24 mouse cellular contexts compared by ENCODE assay signal in the genomic region with DNA sequence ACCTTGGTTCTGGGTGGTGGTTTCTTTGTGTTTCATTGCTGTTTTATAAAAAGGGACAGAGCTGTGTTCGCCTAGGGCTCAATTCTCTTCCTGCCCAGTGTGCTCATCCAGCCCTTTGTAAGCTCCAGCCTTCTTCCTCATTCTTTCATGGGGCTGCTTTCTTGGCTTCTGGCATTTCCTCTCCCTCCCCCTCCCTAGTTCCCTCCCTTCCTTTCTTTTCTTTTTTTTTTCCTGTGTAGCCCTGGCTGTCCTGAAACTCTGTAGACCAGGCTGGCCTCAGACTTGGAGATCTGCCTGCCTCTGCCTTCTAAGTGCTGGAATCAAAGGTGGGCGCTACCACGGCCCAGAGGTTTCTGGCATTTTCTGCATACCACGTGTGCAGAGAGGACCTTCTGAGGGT. TPM values are rescaled to one million over a fixed set of nuclear protein-coding genes. Genes with fewer than 3 reads are reported as not detected.
DNase-seq lines count a peak whose midpoint lies in the region; ATAC-seq and TF ChIP-seq lines count a peak whose summit lies in the region.
"Had no signal": no experiment of that assay in that cellular context is flagged by ENCODE, and none has a peak within 500 bp of the region (broad histone marks: within the 10 kb centered on the region; RNA-seq: fewer than 3 reads in every experiment).

No protein-coding gene starts in this region.

- H3K27me3 ChIP-seq in liver, adult 2 months (ENCODE audit: control insufficient read depth, insufficient read depth, low read length), result no peaks in the 10 kb centered on the region
- no peaks in the 10 kb centered on the region for H3K27me3 ChIP-seq in liver, embryonic 11.5 days (replicated peaks; ENCODE audit: control insufficient read depth, insufficient read depth, low read length)
- H3K27me3 ChIP-seq in MEL (ENCODE audit: control insufficient read depth in 1 of 2, insufficient read depth in 2 of 2, low read length in 2 of 2), result no peaks in the 10 kb centered on the region
- no peaks in the 10 kb centered on the region for H3K27me3 ChIP-seq in thymus, adult 2 months (ENCODE audit: control insufficient read depth, insufficient read depth, low read length)
- H3K27me3 ChIP-seq: liver, embryonic 15.5 days; megakaryocyte, embryonic 14.5 days; midbrain, embryonic 13.5 days had no signal

- H3K27ac ChIP-seq in liver, adult 2 months (replicated peaks; ENCODE audit: insufficient read depth, low read depth, low read length), result no peak overlapping the region
- H3K27ac ChIP-seq in liver, embryonic 11.5 days (ENCODE audit: low read depth, low read length), result no peak overlapping the region
- H3K27ac ChIP-seq in MEL (ENCODE audit: control insufficient read depth, low read depth, low read length) (no peak overlapping the region), macrophage (peak overlapping the region; percentile 51)
- H3K27ac ChIP-seq in thymus, adult 2 months (ENCODE audit: control insufficient read depth, insufficient read depth, low read length), result no peak overlapping the region
- H3K27ac ChIP-seq: embryonic facial prominence, embryonic 10.5 days; heart, embryonic 10.5 days; hindbrain, embryonic 10.5 days; hindbrain, postnatal 0 days; liver, embryonic 15.5 days; midbrain, embryonic 13.5 days had no signal

- H3K79me2 ChIP-seq in liver, adult 2 months (ENCODE audit: control insufficient read depth, insufficient read depth, low read length), result peaks cover 2% of the 10 kb centered on the region; the same call in 1 of the 2 replicates
- H3K79me2 ChIP-seq in MEL (ENCODE audit: control insufficient read depth, insufficient read depth, low read length, poor library complexity), result no peaks in the 10 kb centered on the region; the same call in none of the 2 replicates
- peaks cover 73% of the 10 kb centered on the region for H3K79me2 ChIP-seq in macrophage (ENCODE audit: inconsistent target)

- no peak for TF ChIP-seq RAD21 in MEL (IDR thresholded peaks at IDR 0.05; ENCODE audit: low read depth, low read length)

- TF ChIP-seq POLR2A in liver, adult 2 months (IDR thresholded peaks at IDR 0.05; ENCODE audit: extremely low read depth, insufficient read depth, low read length), result no peak
- TF ChIP-seq POLR2A in MEL (IDR thresholded peaks at IDR 0.05; ENCODE audit: control insufficient read depth in 1 of 2, insufficient read depth in 1 of 2, low read depth in 1 of 2, low read length in 2 of 2, poor library complexity in 1 of 2), result no peak
- TF ChIP-seq POLR2A in thymus, adult 2 months (IDR thresholded peaks at IDR 0.05; ENCODE audit: control insufficient read depth, extremely low read depth, insufficient read depth, low read length, poor library complexity), result no peak

- WGBS in liver, adult 2 months, result 89% methylated on average over 4 of the region's 4 CpGs
- 82% methylated on average over 4 of the region's 4 CpGs for WGBS in liver, embryonic 11.5 days
- 62% methylated on average over 4 of the region's 4 CpGs for WGBS in macrophage (ENCODE audit: missing documents)
- WGBS in thymus, adult 2 months, result 92% methylated on average over 4 of the region's 4 CpGs

- H3K9me3 ChIP-seq in liver, embryonic 11.5 days (ENCODE audit: control insufficient read depth, low read length), result no peaks in the 10 kb centered on the region
- H3K9me3 ChIP-seq in MEL (replicated peaks; ENCODE audit: insufficient read depth, low read length), result no peaks in the 10 kb centered on the region
- H3K9me3 ChIP-seq: embryonic facial prominence, embryonic 10.5 days; heart, embryonic 10.5 days; hindbrain, embryonic 10.5 days; liver, embryonic 15.5 days; megakaryocyte, embryonic 14.5 days; midbrain, embryonic 13.5 days had no signal

- DNase-seq in liver, adult 2 months (ENCODE audit: extremely low read depth, low read depth, low spot score), result peak; percentile 19
- no peak for DNase-seq in liver, embryonic 11.5 days (ENCODE audit: low spot score)
- DNase-seq in 416B (ENCODE audit: low read depth) (peak; percentile 31), MEL (ENCODE audit: low read depth, low spot score) (peak; percentile 21)
- no peak for DNase-seq in frontal cortex, postnatal 14 days (ENCODE audit: low spot score in 2 of 2)
- DNase-seq in thymus, adult 2 months, result no peak
- DNase-seq: adrenal gland, postnatal 10 days; cerebellum, adult 9-10 months; forebrain, postnatal 0 days; gastrocnemius, postnatal 36 days; kidney, postnatal 25 days; layer of hippocampus, postnatal 36 days; right cerebral cortex, postnatal 14 days; spleen, adult 18-20 months; thymus, postnatal 25 days had no signal

- no peak for ATAC-seq in liver, embryonic 11.5 days (replicated peaks; ENCODE audit: low FRiP score)
- ATAC-seq: forebrain, postnatal 0 days; hindbrain, postnatal 0 days; intestine, postnatal 0 days; midbrain, embryonic 13.5 days had no signal

- no peak for TF ChIP-seq EP300 in MEL (IDR thresholded peaks at IDR 0.05; ENCODE audit: low read depth in 1 of 2, low read length in 2 of 2)

- H3K4me2 ChIP-seq in liver, embryonic 11.5 days, result no peak overlapping the region
- H3K4me2 ChIP-seq: liver, embryonic 15.5 days; midbrain, embryonic 13.5 days had no signal

- no peak overlapping the region for H3K4me3 ChIP-seq in liver, adult 2 months (ENCODE audit: insufficient read depth, low read depth, low read length)
- no peak overlapping the region for H3K4me3 ChIP-seq in liver, embryonic 11.5 days (ENCODE audit: low read depth, low read length)
- no peak overlapping the region for H3K4me3 ChIP-seq in MEL (ENCODE audit: control insufficient read depth in 1 of 2, insufficient read depth in 1 of 2, low read depth in 2 of 2, low read length in 2 of 2)
- no peak overlapping the region for H3K4me3 ChIP-seq in macrophage (ENCODE audit: inconsistent target)
- no peak overlapping the region for H3K4me3 ChIP-seq in thymus, adult 2 months (ENCODE audit: control insufficient read depth, insufficient read depth, low read length)
- H3K4me3 ChIP-seq: embryonic facial prominence, embryonic 10.5 days; heart, embryonic 10.5 days; hindbrain, embryonic 10.5 days; liver, embryonic 15.5 days; megakaryocyte, embryonic 14.5 days; midbrain, embryonic 13.5 days had no signal

- TF ChIP-seq CTCF in liver, adult 2 months (IDR thresholded peaks at IDR 0.05; ENCODE audit: low read depth, low read length), result no peak
- no peak for TF ChIP-seq CTCF in MEL (IDR thresholded peaks at IDR 0.05 in 2 of 3, conservative IDR thresholded peaks at IDR 0.05 in 1 of 3; ENCODE audit: control insufficient read depth in 1 of 3, insufficient read depth in 1 of 3, low read depth in 2 of 3, low read length in 3 of 3, poor library complexity in 1 of 3, severe bottlenecking in 1 of 3)
- TF ChIP-seq CTCF in thymus, adult 2 months (IDR thresholded peaks at IDR 0.05; ENCODE audit: borderline replicate concordance, control insufficient read depth, extremely low read depth, insufficient read depth, low read length, poor library complexity), result no peak

- no peak overlapping the region for H3K9ac ChIP-seq in liver, adult 2 months (ENCODE audit: low read depth, low read length)
- H3K9ac ChIP-seq in liver, embryonic 11.5 days (ENCODE audit: low read depth, low read length), result no peak overlapping the region
- H3K9ac ChIP-seq in MEL (ENCODE audit: control insufficient read depth, low read depth, low read length, poor library complexity, severe bottlenecking), result no peak overlapping the region
- H3K9ac ChIP-seq: forebrain, postnatal 0 days; liver, embryonic 15.5 days; midbrain, embryonic 13.5 days had no signal

- H3K4me1 ChIP-seq in liver, adult 2 months (ENCODE audit: control insufficient read depth, insufficient read depth, low read length), result no peaks in the 10 kb centered on the region
- peaks cover 23% of the 10 kb centered on the region for H3K4me1 ChIP-seq in liver, embryonic 11.5 days (replicated peaks; ENCODE audit: control insufficient read depth, insufficient read depth, low read length)
- H3K4me1 ChIP-seq in MEL (ENCODE audit: control insufficient read depth in 1 of 2, insufficient read depth in 2 of 2, low read length in 2 of 2), result peaks cover 0 to 2% of the 10 kb centered on the region in 2 experiments; a peak in 2 of 4 replicates
- H3K4me1 ChIP-seq in thymus, adult 2 months (replicated peaks; ENCODE audit: control insufficient read depth, insufficient read depth, low read length), result peaks cover 16% of the 10 kb centered on the region

- no peaks in the 10 kb centered on the region for H3K36me3 ChIP-seq in liver, adult 2 months (ENCODE audit: control insufficient read depth, insufficient read depth, low read length)
- no peaks in the 10 kb centered on the region for H3K36me3 ChIP-seq in liver, embryonic 11.5 days (ENCODE audit: control insufficient read depth, insufficient read depth, low read length)
- peaks cover 0 to 2% of the 10 kb centered on the region in 2 experiments; a peak in 1 of 4 replicates for H3K36me3 ChIP-seq in MEL (ENCODE audit: control insufficient read depth in 1 of 2, insufficient read depth in 2 of 2, low read length in 2 of 2)
- no peaks in the 10 kb centered on the region for H3K36me3 ChIP-seq in macrophage (ENCODE audit: inconsistent target)
- H3K36me3 ChIP-seq in thymus, adult 2 months (ENCODE audit: control insufficient read depth, insufficient read depth, low read length), result no peaks in the 10 kb centered on the region

TF ChIP-seq in MEL, 35 proteins besides CTCF, POLR2A, EP300 and RAD21:
- TF ChIP-seq CHD2 (IDR thresholded peaks at IDR 0.05; ENCODE audit: low read length), result no peak

RNA-seq across cellular contexts. Expression of a gene that starts 21.7 kb away (rescaled TPM):
- 11.3 and 11.4 TPM in 2 replicates for total RNA-seq in liver, adult 2 months (2014; rRNA removed)
- polyA plus RNA-seq in liver, adult 2 months (2012; rRNA removed), result 12.1 and 16.0 TPM in 2 replicates
- polyA plus RNA-seq in liver, embryonic 11.5 days (2014; fragmentation: Nextera tagmentation; extraction: Ambion mirVana), result 63.0 and 67.2 TPM in 2 replicates
- 25.1 and 28.8 TPM in 2 replicates for total RNA-seq in MEL (2012; rRNA removed)
- polyA plus RNA-seq in MEL (2012; ENCODE audit: insufficient read depth in 1 of 2, insufficient read length in 2 of 2, low read depth in 1 of 2, low replicate concordance in 2 of 2, missing spikeins in 1 of 2) (10 to 100 TPM in 1 of 2 experiments, not detected in 1; 58.2 TPM), macrophage (2018) (35.9 to 71.7 TPM (median 43.5 TPM) in 3 replicates)
- 100 to 1,000 TPM in 11 of 26 experiments, 10 to 100 TPM in 15; 22.8 to 143 (median 94.8) TPM for total RNA-seq in macrophage (2018; cell fraction: chromatin; rRNA removed)
- total RNA-seq in macrophage (2018; cell fraction: cytosol; rRNA removed), result 10 to 100 TPM; 26.2 to 42.3 (median 34.7) TPM
- total RNA-seq in macrophage (2018; cell fraction: nucleus; rRNA removed), result 10 to 100 TPM; 14.8 to 97.0 (median 42.8) TPM
- polyA plus RNA-seq in thymus, adult 2 months (2012; rRNA removed), result 44.5 and 59.9 TPM in 2 replicates

Comparison
In these comparisons a context has a peak if more than half of its experiments do, and no peak if none do; other contexts are left out.
1. DNase-seq: peak in liver, adult 2 months (single experiment), 416B (single experiment) and MEL (single experiment); none in liver, embryonic 11.5 days (single experiment), frontal cortex, postnatal 14 days (0 of 2) and thymus, adult 2 months (single experiment).